Mouse (Mus musculus) stomach, postnatal 0 days (tissue): ENCODE data around the gene Dnaaf1. TPM values are rescaled to one million over a fixed set of nuclear protein-coding genes. Genes with fewer than 3 reads are reported as not detected.

ENCODE experiments used
- ATAC-seq: fragments of 200-750 bp; cut with Nextera tagmentation; 2 replicates; pipeline ENCODE4 v1.8.0; 2017; ENCODE audit not compliant: low FRiP score, low TSS enrichment
- DNase-seq: peaks from one replicate; pipeline ENCODE4 v3.0.0-alpha.2; 2016; ENCODE audit warnings: low spot score
- H3K27ac ChIP-seq: fragments of 300-500 bp; sonication (generic); replicated peaks from 2 replicates; pipeline ENCODE4 v1.5.1; 2014; ENCODE audit warnings: mild to moderate bottlenecking, control low read depth
- H3K27me3 ChIP-seq: fragments of 300-500 bp; sonication (generic); 2 replicates; pipeline ENCODE4 v1.6.1; 2014; ENCODE audit warnings: low read length; ENCODE audit not compliant: control insufficient read depth, insufficient read depth
- H3K36me3 ChIP-seq: fragments of 300-500 bp; sonication (generic); 2 replicates; pipeline ENCODE4 v1.6.1; 2014; ENCODE audit warnings: low read length, mixed read lengths; ENCODE audit not compliant: control insufficient read depth, insufficient read depth
- H3K4me1 ChIP-seq: fragments of 300-500 bp; sonication (generic); replicated peaks from 2 replicates; pipeline ENCODE4 v1.6.1; 2014; ENCODE audit warnings: antibody characterized with exemption; ENCODE audit not compliant: control insufficient read depth, insufficient read depth
- H3K4me2 ChIP-seq: fragments of 300-500 bp; sonication (generic); replicated peaks from 2 replicates; pipeline ENCODE4 v1.6.1; 2014; ENCODE audit warnings: low read depth, mild to moderate bottlenecking, control low read depth, moderate library complexity
- H3K4me3 ChIP-seq: fragments of 300-500 bp; sonication (generic); 2 replicates; pipeline ENCODE4 v1.5.1; 2014; ENCODE audit warnings: low read depth, low read length, control low read depth
- H3K9ac ChIP-seq: fragments of 300-500 bp; sonication (generic); 2 replicates; pipeline ENCODE4 v1.6.1; 2014; ENCODE audit warnings: mild to moderate bottlenecking, low read length, control low read depth, mixed read lengths
- H3K9me3 ChIP-seq: fragments of 300-500 bp; sonication (generic); 2 replicates; pipeline ENCODE4 v1.6.1; 2016; ENCODE audit warnings: low read length; ENCODE audit not compliant: control insufficient read depth
- CTCF ChIP-seq: IDR thresholded peaks from 2 replicates; pipeline ENCODE4 v1.5.1; 2016; ENCODE audit warnings: antibody characterized with exemption, low read depth, mild to moderate bottlenecking, moderate library complexity
- EP300 ChIP-seq: optimal IDR thresholded peaks from 2 replicates; pipeline ENCODE3; 2016; ENCODE audit warnings: antibody characterized with exemption
- WGBS: fragments of 180-500 bp; shearing (Covaris S2); extraction: QIAGEN DNeasy Blood & Tissue Kit; methylation state at CpG from one replicate; pipeline ENCODE4 v1.1.7; 2014; 5-methylcytosine and 5-hydroxymethylcytosine counted together
- polyA plus RNA-seq: library from polyadenylated mRNA; unstranded; fragments of >200 nt; fragmentation: Nextera tagmentation; extraction: Ambion mirVana; gene quantifications from 2 replicates; pipeline ENCODE4 v1.2.1, GENCODE M21; 2015

Dnaaf1 gene
- polyA plus RNA-seq, 1 experiment from 2014 or later = 0.24 TPM

- H3K36me3 ChIP-seq = no peaks in the 10 kb centered on the region
- WGBS = 53% methylated on average over 7 of the region's 7 CpGs
- no peak for DNase-seq
- H3K4me3 ChIP-seq = no peak overlapping the region
- H3K4me2 ChIP-seq = no peak overlapping the region
- no peak for ATAC-seq
- H3K27me3 ChIP-seq = no peaks in the 10 kb centered on the region
- TF ChIP-seq EP300 (no peak), CTCF (no peak)
- no peak overlapping the region for H3K9ac ChIP-seq
- no peaks in the 10 kb centered on the region for H3K9me3 ChIP-seq
- H3K27ac ChIP-seq = no peak overlapping the region
- H3K4me1 ChIP-seq = no peaks in the 10 kb centered on the region; the same call in 1 of the 2 replicates
Measured at GRCm38 (mm10) chr8:119639798-119640197, 64.8 kb downstream of the Dnaaf1 start.

DNA sequence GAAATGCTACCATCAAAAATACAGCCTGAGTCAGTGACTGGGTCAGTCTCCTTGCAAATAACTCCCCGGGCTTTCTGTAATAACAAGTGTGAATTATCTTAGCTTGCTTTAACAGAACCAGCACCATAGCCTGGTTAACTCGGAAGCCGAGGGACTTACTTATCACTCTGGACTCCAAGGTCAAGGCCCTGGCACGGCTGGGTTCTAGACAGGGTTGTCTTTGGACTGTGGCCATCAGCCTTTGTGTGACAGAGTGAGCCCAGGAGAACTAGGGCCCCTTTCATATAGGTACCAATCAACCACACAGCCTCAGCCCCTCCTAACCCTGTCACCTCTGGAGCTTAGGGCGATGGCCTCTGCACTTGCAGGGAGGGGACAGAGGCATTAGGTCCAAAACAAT is 66.0 kb downstream of the Dnaaf1 start:
- Histone ChIP-seq H3K9me3 (no peaks in the 10 kb centered on the region), H3K36me3 (no peaks in the 10 kb centered on the region), H3K4me1 (no peaks in the 10 kb centered on the region), H3K4me3 (no peak overlapping the region), H3K27ac (no peak overlapping the region), H3K9ac (no peak overlapping the region), H3K4me2 (no peak overlapping the region), H3K27me3 (no peaks in the 10 kb centered on the region)
- no peak for ATAC-seq
- 72% methylated on average over 5 of the region's 5 CpGs for WGBS
- DNase-seq = no peak
- TF ChIP-seq EP300 (no peak), CTCF (no peak)

GRCm38 (mm10) chr8:119642960-119643359 is 67.9 kb downstream of the Dnaaf1 start:
- Histone ChIP-seq H3K27me3 (no peaks in the 10 kb centered on the region), H3K36me3 (no peaks in the 10 kb centered on the region), H3K4me3 (no peak overlapping the region), H3K27ac (no peak overlapping the region), H3K9ac (no peak overlapping the region), H3K4me2 (no peak overlapping the region), H3K4me1 (no peaks in the 10 kb centered on the region), H3K9me3 (no peaks in the 10 kb centered on the region)
- DNase-seq (no peak), ATAC-seq (no peak)
- WGBS = 91% methylated on average over 1 of the region's 1 CpGs
- TF ChIP-seq CTCF = no peak
- no peak for TF ChIP-seq EP300

GRCm38 (mm10) chr8:119644429-119644960 is 69.5 kb downstream of the Dnaaf1 start:
- Histone ChIP-seq H3K4me3 (no peak overlapping the region), H3K4me2 (no peak overlapping the region), H3K27ac (no peak overlapping the region), H3K36me3 (no peaks in the 10 kb centered on the region), H3K9me3 (no peaks in the 10 kb centered on the region), H3K9ac (no peak overlapping the region), H3K4me1 (no peaks in the 10 kb centered on the region), H3K27me3 (no peaks in the 10 kb centered on the region)
- 85% methylated on average over 17 of the region's 17 CpGs for WGBS
- ATAC-seq = no peak
- TF ChIP-seq CTCF = no peak
- no peak for TF ChIP-seq EP300
- no peak for DNase-seq

GRCm38 (mm10) chr8:119644981-119645597 is 70.1 kb downstream of the Dnaaf1 start:
- Histone ChIP-seq H3K9me3 (no peaks in the 10 kb centered on the region), H3K27ac (no peak overlapping the region), H3K4me2 (no peak overlapping the region), H3K27me3 (no peaks in the 10 kb centered on the region), H3K36me3 (no peaks in the 10 kb centered on the region), H3K9ac (no peak overlapping the region), H3K4me3 (no peak overlapping the region), H3K4me1 (no peaks in the 10 kb centered on the region)
- no peak for DNase-seq
- WGBS = 71% methylated on average over 18 of the region's 18 CpGs
- TF ChIP-seq CTCF (no peak), EP300 (no peak)
- no peak for ATAC-seq

GRCm38 (mm10) chr8:119646197-119646596 is 71.2 kb downstream of the Dnaaf1 start:
- H3K27ac ChIP-seq = no peak overlapping the region
- no peaks in the 10 kb centered on the region for H3K36me3 ChIP-seq
- no peak overlapping the region for H3K9ac ChIP-seq
- WGBS = 74% methylated on average over 3 of the region's 3 CpGs
- H3K9me3 ChIP-seq = no peaks in the 10 kb centered on the region
- H3K4me2 ChIP-seq = no peak overlapping the region
- TF ChIP-seq EP300 (no peak), CTCF (peak; percentile 45)
- H3K27me3 ChIP-seq = no peaks in the 10 kb centered on the region
- no peak for ATAC-seq
- no peak overlapping the region for H3K4me3 ChIP-seq
- H3K4me1 ChIP-seq = no peaks in the 10 kb centered on the region
- DNase-seq = no peak
